Mouse (Mus musculus): ENCODE data around the gene Shb. TPM values are rescaled to one million over a fixed set of nuclear protein-coding genes. Genes with fewer than 3 reads are reported as not detected.
"Not testable (repeated sequence)": the region's sequence is repeated elsewhere in the genome, so short reads cannot be mapped to it uniquely, and the experiment has no call there.

The Shb gene
- total RNA-seq, 2 experiments from 2014 or later, result 15.4 to 16.6 TPM

DNA sequence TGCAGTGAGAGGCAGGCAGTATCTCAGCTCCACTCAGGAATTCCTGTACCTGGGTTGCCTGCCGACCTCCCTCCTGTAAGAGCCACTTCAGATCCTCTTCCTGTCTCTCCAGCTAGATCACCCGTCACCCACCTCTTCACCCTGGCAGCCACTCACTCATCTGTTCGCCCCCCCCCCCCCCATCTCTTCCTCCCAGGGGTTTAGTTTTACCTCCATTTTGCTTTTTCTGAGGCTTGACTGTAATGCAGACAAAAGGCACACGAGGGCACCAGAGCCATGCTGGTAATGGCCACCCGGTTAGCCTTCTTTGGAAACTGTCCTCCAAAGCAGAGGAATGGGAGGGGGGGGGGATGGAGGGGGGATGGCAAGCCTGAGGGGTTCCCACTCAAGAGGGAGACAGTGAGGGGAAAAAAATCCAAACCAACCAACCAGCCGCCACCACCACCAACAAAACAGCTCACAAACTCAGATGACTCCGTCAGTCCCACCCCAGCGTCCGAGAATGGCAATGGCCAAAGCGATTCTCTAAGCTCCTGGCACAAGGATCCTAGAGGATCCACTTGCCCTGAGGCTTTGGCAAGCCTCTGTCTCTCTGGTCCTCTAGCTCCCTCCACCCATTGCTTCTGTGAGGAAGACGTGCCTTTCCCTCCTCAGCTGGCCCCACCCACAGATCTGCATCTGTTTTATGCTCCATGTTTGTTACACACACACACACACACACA, 113.9 kb downstream of the Shb start:
- peak; percentile 32 to 38 for DNase-seq

DNA sequence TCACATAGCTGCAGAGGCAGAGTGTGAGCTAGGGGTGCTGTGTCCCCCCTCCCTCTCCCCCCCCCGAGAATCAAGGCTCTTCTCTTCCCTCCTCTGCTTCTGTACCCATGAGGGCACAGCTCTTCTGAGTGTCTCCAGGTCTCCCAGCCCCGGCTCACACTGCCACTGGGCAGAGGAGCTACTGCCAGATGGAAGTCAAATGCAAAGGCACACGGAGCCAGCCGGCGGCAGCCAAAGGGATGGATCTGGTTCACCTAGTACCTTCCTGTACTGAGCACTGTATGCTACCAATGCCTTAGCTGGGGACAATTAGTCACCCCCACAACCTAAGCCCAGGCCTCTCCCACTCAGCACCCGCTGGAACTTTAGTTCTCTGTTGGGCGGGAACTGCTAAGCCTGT, 116.0 kb downstream of the Shb start:
- no peak for DNase-seq

DNA sequence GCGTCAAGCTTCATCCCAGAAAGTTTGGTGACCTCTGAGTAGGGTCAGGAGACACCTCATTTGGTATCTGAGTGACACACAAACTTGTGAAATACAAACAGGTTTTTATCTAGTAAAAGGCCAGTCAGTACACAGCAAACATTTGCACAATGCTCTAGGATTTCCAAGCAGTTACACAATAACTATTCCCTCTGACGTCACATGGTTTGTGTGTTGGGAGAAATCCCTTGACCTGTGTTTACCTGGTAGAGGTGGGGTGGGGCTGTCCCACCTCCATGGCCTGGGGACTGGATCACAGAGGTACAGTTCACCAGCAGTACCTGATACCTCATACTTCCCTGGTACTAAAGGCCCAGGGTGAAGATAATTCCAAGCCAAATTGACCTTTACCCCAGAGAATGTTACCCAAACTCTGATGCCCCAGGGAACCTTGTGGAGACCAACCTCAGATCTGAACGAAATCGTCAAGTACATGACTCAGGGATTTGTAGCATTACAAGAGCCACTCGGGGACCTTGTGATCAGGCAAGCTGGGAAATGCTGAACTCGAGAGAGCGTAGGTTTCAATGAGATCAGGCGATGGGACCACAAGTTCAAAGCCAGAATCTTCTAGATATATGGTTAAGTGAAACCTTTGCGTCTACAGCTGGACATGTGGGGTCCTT, 118.5 kb downstream of the Shb start:
- no peak for DNase-seq

DNA sequence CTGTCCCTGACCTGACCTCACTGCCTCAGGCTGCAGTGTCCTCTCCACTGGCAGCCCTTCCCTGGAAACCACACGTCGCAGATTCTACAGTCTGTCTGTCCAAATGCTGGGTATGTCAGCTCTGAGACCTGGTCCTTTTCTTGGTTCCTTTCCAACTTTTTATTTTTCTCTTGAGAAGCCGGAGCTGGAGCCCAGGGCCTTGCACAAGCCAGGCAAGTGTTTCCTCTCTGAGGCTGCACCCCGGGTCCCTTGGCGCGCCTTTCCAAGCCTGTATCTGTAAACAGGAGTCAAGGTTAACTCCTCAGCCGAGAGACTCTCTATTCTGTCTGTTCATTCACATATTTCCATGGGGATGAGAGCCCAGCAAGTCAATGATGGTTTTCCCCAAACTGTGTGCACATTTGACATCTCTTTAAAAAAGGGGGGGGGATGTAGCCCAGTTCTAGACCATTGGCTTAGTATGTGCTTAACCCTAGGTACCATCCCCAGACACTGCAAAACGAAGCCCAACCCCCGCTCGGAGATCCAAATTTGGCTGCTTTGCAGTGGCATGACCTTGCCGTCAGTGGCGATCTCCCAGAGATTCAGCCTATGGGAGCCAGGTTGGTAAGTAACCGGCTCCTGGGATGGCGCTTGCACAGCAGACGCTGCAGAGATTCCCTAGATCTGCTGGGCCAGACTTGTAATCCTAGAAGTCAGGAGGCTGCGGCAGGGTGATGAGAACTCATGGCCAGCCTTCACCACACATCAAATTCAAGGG, 119.7 kb downstream of the Shb start:
- DNase-seq, result no peak

DNA sequence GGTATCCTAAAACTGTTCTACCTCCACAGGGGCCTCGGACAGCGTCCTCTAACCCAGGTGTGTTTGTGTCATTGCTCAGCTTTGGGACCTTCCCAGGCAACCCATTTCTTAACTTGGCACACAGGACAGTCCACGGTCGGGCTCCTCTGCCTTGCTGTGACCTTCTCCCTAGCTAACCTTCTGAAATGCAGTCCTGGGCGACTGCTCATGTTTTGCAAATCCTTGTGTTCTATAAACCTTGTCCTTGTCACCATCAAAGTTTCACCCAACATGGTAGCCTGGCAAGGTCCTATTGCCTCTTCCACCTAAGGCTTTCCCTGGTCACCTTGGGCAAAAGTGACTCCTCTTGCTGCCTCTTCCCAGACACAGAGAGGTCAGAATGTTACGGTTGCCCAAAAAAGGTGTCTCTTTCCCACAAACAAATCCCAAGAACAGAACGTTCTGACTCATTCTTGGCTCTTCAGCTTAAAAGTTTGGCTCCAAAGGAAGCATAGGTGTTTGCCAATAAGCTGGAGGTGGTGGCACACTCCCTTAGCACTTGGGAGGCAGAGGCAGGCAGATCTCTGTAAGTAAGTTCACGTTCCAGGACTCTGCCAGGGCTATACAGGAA, 121.0 kb downstream of the Shb start:
- no peak for DNase-seq

DNA sequence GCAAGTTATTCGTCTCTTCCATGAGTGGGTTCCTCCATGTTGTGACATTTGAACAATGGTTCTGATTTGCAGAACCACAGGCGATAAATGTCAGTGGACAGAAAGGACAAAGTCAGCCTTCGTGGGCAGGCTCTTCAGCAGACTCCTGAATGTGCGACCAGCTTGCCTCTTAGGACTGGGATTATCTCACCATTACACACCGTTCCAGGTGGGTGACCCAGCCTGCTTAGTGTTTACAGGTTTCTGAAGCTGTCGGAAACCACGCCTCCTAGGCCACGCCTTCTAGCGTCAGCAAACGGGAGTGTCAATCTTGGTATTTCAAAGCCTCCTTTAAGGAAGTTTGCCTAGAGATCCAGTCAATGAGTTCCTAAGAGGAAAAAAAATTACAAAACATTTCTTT, 123.0 kb downstream of the Shb start:
- DNase-seq, result peak; percentile 18 to 40

DNA sequence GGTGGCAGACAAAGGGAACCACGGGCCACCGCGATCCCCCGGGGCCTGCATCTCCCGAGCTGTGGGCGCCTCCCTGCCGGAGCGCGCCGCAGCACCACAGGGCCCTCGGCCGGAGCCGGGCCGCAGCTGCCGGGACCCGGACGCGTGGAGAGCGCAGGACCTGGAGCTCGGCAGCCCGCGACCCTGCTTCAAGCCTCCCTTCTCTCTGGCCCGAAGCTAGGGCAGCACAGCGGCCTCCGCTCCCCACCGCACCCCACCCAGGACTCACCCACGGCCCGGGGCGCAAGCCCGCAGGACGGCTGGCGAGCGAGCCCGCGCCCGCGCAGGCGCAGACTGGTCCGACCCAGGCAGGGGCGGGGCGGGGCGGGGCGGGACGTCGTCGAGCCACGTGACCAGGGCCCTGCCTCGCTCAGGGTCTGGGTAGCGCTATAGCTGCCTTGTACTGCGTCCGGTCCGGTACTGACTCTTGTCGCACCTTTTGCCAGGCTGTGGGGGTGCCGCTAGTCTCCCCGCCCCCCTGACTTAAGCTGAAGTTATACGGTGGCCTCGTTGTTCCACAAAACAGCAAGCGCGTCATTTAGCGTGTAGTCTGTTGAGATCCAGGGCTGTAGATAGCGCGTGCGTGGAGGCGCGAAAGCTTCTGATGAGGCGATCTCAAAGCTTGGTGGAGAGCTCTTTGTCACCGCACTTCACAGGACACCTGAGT, 123.7 kb downstream of the Shb start, which contains the start of gene Slc25a51:
Gene Slc25a51, minus strand, starts transcription at position 340 of the 706 bp plus-strand sequence.
- peak; percentile 80 for DNase-seq

DNA sequence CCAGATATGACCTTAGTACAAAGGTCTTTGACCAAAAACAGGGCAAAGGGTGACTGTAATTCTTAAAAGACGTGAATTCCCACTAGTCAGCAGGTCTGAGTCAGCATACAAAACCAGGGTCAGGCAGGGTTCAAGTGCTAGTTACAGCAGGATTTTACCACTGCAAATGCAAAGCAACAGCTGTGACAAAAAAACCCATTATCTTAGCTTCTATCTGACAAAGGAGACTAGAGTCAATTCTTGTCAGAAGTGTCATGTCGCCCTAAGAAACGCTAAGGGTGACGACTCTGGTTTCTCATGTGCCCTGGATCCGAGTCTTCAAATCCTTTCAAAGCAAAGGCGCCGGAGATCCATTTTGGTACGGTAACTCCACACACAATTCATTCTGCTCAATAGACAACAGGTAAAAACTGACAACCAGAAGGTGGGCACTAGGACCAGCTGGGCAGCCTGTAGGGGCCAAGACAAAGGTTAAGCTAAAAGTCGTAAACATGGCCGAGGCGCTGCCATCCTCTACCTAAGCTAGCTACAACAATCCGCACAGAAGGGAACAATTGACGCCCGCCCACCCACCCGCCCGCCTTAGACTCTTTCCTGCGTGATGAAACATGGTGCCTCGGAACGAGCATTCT, 124.5 kb downstream of the Shb start:
- no peak for DNase-seq

DNA sequence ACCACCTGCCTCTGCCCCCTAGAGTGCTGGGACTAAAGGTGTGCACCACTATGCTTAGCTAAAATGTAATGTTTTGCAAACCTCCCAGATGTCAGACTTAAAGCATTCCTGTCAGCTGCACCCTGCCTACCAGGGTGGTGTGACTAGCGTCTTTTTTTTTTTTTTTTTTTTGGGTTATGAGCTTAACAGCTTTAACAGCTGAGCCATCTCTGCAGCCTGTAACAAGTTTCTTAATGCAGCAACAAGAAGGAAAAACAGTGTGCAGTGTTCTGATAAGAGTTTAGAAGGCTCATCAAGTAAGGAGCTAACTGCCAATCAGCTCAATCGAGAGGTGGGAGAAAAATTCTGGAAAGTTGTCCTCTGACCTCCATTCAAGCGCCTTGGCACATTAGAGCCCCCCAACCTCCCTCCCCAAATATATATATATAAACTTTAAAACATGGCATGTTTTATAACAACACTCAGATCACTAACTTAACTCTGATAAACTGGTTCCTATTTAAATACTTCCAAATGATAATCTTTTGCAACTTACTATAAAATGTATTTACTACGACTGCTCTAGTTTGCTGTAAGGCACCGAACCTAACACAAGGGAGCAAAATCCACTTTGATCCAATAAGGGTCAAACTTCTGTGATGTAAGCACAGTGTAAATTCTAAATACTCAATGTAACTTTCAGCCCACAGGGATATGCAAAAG, 125.1 kb downstream of the Shb start:
- DNase-seq, result no peak

DNA sequence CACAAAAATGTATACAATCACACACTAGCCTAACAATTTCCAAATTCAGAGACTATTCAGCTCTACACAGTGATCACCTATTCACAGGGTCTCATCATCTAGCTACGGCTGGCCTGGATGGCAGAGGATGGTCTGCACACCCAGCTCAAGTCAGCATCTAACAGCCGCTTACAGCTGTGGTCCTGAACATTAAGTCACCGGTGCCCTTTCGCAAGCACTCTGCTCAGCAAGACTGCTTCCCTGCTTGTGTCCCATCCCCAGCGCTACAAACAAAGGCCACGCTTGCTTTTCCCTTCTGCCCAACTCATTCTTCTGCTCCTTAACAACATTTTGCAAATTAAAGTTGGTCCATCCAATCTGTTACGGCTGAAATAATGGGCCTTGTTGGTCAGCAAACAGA, 125.9 kb downstream of the Shb start:
- no peak for DNase-seq

DNA sequence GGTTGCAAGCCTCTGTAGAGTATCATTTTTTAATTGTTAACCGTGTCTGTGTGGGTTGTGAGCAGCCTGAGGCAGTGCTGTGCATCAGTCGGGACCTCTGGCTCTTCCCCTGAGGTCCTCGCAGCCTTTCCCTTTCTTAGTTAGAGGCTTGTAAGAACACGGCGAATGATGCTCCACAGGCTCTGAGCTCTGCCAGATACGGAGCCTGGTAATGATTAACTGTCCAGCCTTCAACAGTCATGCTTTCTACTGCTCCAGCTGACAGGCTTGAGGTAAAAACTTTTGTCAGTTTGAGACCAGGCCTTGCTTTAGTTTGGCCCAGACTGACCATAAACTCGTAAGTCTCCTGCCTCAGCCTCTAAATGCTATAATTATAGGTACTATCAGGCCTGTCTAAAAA, 127.0 kb downstream of the Shb start:
- DNase-seq, result no peak

DNA sequence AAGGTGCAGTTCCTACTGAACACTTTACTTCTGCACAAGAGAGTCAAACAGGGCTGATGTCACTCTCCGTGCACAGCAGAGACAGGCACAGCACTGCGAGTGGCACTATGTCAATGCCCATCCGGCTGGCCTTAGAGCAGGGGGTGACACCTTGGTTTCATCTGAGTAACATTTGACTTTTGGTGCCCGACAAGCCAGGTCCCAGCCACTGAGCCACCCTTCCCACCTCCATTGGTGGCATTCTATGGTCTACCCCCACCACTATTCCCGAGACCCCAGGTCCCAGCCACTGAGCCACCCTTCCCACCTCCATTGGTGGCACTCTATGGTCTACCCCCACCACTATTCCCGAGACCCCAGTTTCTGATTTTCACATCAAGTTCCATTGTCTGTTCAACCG, 128.2 kb downstream of the Shb start:
- no peak for DNase-seq

DNA sequence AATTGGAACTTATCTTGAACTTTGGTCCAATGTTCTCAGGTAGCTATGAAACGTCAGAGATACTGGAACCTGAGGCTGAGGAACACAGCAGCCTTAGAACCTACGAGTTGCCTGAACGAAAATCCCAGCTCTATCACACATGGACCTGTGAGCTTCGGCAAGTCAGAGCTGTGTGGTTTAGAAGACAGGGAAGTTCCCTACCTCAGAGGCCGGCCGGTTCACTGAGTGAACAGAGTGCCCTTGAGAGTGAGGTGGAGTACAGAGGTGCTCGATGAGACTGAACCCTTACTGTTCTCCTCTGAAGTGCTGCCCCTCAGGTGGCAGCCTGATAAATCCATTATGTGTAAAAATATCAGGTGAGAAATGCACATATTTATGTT, 128.8 kb downstream of the Shb start:
- DNase-seq, result no peak

DNA sequence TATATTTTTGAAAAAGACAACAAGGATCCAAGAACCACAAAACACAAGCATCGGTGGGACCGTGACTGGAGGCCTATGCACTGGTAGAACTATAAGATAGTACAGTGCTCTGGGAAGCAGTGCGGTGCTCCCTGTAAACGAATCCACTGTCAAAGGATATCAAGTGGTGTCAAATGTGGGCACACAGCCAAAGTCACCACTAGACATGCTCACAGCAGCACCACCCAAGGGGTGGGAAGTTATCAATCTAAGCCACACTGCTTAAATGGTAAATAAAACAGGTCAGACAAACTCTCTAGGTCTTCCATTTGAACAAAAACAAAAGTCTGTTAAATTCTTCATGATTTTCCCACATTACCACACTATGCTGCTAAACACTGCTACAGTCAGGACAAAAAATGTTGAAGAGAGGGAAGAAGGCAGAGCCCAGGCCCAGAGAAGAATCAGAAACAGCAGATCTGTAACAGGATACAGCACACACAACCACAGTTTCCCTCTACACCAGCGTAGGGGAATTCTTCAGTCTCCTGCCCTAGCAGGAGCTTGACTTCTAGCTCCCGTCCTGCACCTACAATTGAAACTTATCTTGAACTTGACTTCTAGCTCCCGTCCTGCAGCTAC, 129.3 kb downstream of the Shb start:
- DNase-seq, result no peak

DNA sequence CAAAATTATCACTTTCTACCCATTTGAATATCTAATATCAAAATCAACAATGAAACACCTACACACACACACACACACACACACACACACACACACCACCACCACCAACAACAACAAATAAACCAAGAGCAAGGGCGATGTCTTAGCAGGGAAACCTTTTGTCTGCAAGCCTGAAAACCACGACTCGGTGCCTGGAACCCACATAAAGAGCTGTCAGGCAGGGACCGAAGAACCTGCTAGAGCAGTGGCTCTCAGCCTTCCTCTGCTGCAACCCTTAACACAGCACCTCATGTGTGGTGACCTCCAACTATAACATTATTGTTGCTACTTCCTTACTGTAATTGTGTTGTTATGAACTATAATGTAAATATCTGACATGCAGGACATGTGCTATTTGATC, 130.0 kb downstream of the Shb start:
- DNase-seq, result no peak

DNA sequence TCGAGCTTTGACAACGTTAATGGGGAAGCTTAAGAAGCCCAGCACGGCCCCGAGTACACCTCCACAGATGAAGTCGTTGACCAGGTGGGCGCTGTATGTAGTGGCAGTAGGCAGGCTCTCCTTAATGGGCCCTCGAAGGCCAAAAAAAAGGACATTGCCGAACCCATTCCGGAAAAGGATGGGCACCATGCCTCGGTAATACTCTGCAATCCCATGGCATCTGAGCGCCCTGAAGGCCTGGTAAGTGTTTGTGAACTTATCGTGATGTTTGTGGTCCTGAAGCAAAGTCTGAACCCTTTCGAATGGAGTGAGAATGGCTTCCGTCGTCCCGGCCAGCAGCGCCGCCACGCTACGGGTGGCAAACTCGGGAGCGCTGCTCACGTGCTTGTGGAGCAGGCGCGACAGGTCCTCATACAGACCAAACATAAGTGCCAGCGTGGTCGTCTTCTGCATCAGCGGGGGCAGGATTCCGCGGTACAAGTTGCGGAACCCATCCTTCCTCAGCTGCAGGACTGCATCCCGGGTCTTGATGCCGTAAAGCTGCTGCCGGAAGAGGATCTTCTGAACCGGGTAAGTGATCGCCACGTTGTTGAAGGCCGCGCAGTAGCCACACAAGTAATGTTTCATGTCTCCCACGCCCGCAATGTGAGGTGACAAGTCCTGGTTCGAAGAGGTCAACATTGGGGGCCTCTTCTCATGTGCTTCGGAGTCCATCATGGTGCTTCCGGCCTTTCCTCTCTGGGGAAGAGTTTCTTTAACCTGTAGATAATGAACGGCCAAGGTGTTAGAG, 132.7 kb downstream of the Shb start:
- DNase-seq, result no peak

DNA sequence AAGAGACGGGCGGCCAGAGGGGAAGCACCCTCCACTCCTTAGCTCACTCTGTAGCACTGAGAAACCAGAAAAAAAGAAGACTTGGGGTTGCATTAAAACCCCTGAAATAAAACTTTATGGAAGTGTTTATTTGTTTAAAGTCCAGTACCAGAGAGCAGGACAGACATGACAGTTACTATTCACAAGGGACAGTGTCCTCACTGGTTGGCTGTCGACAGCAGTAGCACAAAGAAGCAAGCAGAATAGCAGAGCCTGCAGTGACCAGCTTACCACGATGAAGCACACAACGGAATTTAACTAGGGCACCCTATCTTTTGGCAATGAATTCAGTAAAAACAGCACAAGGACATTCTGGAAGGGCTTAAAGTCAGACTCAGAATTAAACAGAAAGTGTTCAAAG, 134.0 kb downstream of the Shb start:
- not testable (repeated sequence) for DNase-seq

DNA sequence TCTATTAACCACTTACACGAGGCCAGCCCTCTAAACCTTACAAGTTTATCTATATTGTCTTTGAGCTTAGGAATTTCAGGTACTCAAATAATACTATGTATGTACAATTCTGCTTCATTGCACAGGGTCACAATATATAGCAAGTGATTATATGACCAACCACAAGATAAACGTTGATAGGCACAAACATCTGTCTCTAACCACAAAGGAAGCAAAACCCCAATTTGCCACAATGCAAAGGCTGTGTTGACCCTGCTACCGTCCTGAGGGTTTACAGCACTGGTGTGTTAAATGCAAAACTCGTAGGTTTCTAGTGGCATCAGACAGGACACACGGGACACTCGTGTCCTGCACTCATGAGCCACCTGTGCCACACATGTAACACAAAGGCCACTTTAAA, 136.1 kb downstream of the Shb start:
- DNase-seq, result not testable (repeated sequence)

DNA sequence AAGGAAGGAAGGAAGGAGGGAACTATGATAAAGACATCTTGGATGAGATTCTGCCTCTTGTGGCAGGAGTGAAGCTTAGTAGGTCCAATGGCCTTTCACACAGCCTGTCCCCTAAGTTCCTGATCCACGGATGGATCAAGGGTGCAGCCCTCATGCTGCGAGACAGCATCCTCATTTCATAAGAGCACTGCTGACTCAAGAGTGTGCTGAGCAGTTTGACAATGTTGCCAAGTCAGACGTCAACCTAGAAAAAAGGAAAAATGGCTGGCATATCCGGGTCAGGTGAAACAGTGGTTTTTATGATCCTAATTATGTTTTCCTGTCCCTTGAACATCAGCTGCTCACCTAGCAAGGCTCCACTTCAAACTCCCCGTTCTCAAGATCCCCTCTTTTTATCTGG, 138.6 kb downstream of the Shb start:
- DNase-seq, result no peak

DNA sequence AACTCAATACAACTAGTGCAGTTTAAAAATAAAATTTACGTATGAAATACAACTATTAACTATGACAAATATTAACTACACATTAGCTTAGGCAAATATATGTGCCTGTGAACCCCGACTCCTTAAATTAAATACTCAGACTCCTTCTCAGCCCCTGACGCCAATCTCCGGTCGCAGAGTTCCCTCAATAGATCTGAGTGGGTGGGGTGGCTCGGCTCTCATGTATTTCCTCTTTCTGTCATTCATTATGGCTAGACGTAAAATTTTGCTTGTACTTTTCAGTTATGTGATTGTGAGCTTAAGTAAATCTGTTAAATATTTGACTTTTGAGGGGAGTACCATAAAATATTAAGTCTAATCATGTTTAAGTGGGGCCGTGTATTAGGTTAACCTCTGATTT, 139.3 kb downstream of the Shb start:
- no peak for DNase-seq
